Mouse (Mus musculus) cerebellum, postnatal 14 days (tissue): Measurements from ENCODE around the gene Ddost.

Source experiments
- DNase-seq, 2 experiments: peaks; one replicate each; pipeline ENCODE4 v3.0.0; 2021; ENCODE audit warnings: mixed read lengths in 2 of 2

Gene Ddost

DNA sequence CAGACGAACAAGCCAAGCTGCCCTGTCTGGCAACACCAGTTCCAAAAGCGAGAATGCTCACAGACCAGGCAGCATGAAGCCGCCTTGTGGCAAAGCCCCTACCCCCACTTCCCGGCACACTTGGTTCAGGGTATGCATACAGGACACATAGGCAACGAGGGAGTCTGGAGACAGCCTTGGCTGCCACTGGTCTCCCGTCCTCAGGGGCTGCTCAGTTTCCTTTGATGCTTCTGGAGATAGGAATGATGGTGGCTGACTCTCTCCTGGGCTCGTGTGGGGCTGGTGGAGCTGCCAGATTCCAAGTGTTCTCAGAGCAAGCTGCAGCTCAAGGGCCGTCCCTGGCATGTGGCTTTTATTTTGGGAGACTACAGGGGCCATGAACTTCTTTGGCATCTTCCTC, 36.9 kb downstream of the Ddost start:
- no peak for DNase-seq

DNA sequence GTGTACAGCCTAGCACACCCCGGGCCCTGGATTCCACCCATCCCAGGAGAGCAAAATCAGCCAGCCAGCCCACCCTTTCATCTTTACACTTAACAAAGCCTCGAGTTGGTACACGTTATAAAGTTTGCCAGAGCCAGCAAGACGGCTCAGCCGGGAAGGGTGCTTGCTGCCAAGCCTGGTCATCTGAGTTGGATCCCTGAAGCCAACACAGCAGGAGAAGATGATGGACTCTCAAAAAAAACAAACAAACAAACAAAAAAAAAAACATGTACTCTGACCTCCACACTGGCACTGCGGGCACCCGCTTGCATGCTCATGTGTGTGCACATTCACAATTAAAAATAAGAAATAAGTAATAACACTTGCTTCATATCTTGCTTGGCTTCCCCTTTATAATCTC, 37.5 kb downstream of the Ddost start:
- no peak for DNase-seq

DNA sequence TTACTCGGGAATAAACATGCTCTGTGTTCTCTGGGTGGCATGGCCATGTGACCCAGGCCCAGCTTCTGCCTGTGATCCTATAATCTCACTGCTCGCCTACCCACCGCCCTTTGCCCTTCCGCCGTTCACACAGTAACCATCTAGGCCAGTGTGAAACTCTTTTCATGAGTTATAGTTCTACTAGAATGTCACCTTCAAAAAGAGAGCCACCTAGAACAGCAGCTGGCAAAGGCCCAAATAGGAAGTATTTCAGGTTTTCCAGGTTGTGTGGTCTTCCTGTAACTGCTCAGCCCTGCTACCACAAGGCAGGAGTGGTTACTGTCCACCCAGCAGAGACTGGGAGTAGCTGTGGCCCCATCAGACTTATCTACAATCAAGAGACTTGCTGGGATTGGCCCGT, 38.2 kb downstream of the Ddost start:
- no peak for DNase-seq

DNA sequence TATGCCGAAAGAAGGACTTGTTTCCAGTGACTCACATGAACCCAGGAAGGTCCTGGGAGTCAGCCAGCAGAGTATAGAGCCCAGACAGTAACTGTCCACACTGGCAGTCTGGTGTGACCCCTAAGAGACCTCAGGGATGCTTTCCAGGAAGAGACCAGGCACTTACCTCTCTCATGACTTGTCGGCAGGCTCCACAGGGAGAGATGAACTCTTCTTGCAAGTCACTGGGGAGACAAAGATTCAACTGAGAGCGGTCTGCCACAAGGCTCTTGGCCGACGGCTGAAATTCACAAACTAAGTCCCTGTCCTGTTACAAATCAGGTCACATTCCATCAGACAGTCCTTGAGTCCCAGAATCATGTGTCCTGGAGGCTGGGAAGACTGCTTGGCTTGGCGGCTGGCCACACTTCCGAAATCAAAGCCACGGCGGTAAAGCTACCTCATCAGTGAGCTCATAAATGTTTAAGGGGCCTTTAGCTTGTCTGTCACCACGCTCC, 38.9 kb downstream of the Ddost start:
- DNase-seq = peak; percentile 65 to 71

DNA sequence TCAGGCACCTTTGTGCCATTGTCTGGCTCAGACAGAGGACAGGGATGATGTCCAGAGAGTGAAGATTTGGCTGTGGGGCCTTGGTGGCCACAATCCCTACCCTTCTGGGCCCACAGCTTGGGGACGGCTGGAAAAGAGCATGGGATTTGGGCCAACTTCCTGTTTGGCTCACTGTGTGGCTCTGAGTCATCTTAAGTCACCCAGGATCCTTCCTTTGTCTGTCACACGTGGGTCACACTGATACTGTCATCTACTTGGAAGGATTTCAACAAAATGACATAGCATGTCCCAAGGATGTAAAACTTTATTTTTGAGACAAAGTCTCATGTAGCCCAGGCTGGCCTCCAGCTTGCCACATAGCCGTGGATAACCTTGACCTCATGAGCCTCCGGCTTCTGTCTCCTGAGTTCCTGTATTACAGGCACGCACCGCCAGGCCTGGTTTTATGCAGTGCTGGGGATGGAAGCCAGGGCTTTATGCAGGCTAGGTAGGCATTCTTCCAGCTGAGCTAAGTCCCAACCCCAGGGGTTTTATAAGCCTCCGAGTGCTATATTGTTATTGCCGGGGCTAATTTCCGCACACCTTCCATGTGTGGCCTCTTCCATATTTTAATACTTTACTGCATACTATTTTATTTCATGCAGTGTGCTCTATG, 40.5 kb downstream of the Ddost start:
- peak; percentile 55 to 74 for DNase-seq

DNA sequence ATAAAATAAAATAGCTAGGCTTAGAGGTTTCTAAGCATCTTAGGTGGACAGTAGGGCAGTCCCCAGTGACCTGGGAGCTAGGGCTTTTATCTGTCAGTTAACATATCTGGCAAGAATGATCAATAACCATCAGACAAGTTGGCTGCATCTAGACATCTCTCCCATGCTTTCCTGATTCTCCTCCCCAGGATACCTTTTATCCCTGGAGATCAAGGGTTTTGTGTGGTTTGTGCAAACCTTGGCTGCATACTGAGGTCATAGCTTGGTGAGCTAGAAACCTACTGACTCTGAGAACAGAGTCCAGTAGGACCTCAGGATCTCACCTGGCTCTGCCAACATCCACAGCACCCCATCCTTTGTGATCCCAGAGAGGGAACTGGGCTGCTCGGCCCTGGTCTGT, 42.8 kb downstream of the Ddost start:
- DNase-seq = no peak

DNA sequence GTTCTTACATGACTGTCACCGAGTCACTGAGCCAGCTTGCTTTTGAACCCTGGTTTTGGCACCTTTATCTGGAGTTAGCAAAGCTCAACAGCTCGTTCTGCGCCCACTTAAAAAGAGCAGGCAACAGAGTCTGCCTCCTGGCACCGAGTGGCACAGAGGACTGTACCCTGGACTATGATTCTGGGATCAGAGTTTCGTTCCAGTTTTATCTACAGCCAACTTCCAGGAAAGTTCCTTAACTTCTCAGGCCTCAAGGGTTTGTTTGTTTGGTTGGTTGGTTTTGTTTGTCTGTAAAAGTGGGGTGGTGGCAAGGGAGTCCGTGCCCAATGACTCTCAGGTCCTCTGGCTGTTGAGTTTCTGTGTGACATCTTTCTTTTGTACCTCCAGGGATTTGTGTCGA, 44.2 kb downstream of the Ddost start:
- DNase-seq = no peak

DNA sequence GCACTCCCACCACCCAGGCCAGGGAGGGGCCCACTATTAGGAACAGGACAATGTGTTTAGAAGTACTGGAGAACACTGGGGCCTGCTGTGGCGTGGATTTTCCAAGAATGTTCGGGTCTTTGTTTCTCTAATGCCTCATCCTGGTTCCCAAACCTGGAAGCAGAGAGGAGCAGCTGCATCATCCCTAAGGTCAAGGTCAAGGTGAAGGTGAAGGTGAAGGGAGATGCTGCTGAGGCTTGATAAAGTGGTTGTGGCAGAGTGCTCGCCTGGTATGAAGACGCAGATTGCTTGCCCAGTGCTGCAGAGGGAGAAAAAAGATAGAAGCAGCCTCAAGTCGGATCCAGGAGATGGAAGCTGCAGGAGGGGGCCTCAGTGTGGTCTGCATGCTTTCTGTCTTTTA, 47.3 kb downstream of the Ddost start:
- DNase-seq = no peak

DNA sequence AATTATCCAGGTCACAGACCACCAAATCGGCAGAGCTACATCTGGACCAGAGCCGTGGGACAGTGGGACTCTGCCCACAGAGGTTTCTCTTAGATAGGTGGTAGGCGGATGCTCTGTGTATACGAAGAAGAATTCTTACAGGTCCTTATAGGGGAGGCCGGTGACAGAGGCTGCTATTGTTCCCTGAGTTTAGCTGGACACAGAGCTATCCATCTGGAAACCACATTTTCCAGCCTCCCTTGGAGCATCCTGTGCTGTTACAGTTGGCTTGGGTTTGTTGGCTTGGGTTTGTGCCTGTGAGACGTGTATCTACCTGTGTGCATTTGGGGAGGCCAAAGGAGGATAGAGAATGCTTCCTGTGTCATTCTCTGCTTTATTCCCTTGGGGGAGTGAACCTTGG, 48.2 kb downstream of the Ddost start:
- no peak for DNase-seq

DNA sequence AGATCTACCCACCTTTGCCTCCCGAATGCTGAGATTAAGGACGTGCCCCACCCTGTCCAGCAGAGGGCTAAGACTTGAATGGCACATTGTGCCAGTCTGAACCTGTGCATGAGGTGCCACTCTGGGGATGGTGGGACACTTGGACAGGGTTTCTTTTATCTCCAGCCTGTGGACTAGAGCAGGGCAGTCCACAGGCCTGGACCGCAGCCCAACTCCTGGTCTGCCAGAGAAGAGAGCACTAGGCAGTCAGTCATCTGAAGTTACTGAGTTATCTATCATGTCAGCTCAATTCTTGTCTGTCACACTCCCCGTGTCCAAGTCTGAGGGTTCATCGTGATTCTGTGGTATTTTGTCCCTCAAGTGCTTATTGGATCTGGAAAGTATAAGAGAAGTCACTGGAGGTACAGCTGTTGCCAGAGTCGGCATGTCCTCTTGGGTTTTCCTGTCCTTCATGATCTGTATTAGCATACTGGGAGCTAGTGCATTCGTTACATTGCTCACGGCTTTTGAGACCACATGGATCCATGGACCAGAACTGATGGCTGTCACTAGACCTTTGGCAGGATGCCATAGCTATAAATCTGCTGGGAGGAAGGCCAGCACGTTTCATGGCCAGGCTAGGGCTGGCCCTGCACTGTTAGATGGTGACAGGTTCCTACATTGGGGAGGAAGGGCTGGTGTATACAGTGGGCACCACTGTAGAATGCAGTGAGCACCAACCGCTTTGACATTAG, 49.1 kb downstream of the Ddost start:
- DNase-seq = peak in 1 of 2 experiments; percentile 34

DNA sequence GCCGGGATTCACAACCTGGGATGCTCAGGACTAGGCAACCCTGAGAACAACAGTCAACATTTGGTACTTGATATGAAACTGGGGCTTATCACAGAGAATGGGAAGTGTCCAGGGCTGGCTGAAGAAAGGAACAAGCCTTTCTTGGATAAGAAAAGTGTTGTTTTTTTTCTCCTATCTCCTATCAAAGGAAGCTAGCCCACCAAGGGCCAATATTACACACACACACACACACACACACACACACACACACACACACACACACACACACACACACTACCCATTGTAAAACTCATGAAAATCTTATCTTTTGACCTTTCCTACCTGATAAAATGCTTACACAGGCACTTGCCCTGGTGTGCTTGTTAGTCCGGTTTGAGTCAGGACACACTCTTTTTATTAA, 51.0 kb downstream of the Ddost start:
- no peak for DNase-seq

DNA sequence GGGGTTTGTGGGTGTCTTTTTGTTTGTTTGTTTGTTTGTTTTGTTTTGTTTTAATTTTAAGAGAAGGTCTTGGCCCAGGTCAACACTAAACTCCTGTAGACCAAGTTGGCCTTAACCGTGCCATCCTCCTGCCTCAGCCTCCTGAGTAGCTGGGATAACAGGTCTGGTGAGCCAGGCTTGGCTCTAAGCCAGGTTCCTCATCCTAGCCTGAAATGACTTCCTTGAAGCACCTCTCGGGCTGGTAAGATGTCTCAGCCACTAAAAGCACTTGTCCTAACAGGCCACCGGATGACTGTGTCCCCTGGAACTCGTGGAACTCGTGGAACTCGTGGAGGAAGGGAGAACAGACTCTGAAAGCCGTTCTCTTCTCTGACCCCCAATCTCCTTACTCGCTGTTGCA, 51.6 kb downstream of the Ddost start:
- no peak for DNase-seq

DNA sequence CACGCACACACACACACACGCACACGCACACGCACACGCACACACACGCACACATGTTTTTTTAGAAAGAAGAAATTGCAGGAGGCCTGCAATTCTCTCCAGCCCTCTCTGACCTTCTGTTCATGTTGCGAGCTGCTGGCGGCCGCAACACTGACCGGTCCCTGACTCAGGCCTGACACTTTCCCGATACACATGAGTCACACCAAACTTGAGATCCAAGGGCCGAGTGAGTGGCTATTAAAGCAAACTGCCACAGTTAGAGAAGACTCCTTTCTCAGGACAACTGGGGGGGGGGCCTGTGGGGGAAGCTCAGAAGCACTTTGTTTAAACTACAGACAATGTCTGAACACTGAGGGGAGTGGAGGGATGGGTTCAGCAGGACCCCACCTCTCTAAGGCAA, 52.0 kb downstream of the Ddost start:
- no peak for DNase-seq

DNA sequence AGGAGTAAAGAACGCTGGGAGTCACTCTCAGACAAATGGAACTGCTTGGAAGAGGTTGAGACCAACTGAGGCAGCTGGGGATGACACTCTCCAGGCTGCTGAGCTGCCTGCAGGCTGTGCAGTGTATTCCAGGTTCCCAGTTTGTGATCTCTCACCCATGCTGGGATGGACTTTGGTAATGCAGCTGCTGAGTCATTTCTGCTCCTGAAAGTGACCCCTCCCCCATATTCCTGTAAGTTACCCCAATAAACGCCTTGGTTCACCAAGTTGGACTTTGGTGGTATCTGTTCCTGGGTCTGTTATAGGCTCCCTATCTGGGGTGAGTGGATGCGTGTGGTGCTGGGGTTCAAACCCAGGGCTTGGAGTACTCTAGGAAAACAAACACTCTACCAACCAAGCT, 53.6 kb downstream of the Ddost start:
- DNase-seq = no peak

DNA sequence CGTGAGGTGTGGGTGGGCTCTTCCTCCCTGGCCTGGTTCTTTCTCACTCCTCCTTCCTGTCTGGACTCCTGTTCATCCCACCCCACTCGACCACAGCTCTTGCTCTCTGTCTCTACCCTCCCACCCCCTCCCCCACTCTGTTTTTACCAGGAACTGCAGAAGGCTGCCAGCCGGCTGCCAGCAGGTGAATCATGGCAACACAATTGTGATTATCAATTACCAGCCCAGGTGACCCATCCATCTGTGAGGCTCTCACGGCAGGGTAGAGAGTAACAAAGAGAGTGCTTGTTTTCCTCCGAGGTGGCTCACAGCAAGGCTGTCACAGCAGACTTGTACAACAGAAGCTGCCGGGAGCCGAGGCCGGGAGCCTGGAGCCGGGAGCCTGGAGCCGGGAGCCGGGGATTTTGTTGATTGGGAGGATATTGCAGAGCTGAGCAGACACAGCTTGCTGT, 56.9 kb downstream of the Ddost start:
- peak; percentile 51 to 65 for DNase-seq
